Mouse (Mus musculus): ENCODE measurements around the gene Iqch. TPM values are rescaled to one million over a fixed set of nuclear protein-coding genes. Genes with fewer than 3 reads are reported as not detected.

Gene Iqch
- polyA plus RNA-seq, 1 experiment, result 0.11 TPM

DNA sequence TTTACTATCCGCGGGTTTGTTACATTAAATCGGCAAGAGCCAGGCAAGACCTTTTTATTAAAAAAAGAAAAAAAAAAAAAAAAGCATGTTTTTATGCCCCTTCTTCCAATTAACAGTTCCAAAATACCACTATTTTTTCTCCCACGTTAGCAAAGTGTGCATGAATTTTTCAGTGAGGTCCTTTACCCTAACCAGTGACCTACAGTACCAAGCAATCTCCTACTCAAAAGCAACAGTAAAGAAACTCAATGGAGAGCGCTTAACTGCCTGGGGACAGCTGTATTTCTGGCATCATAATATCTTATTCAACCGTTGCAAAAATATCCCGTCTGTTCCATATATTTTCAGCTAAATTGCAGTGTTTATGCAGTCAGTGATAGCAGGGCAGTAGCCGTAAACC, 224.1 kb downstream of the Iqch start:
- no peak for TF ChIP-seq CTCF (IDR thresholded peaks at IDR 0.05; ENCODE audit: insufficient read depth, low read length)
- TF ChIP-seq POLR2A (IDR thresholded peaks at IDR 0.05; ENCODE audit: borderline replicate concordance, extremely low read depth, low read depth, low read length), result no peak
- Histone ChIP-seq H3K4me1 (ENCODE audit: control insufficient read depth, insufficient read depth, low read length) (peaks cover 3% of the 10 kb centered on the region; the same call in 1 of the 2 replicates), H3K4me3 (replicated peaks; ENCODE audit: extremely low read depth, low read depth, low read length) (peak overlapping the region; percentile 94)
- DNase-seq, result no peak
- WGBS, result 15% methylated on average over 8 of the region's 8 CpGs

- TF ChIP-seq CTCF (IDR thresholded peaks at IDR 0.05; ENCODE audit: insufficient read depth, low read length), result no peak
- TF ChIP-seq POLR2A (IDR thresholded peaks at IDR 0.05; ENCODE audit: borderline replicate concordance, extremely low read depth, low read depth, low read length), result peak; percentile 30; the same call in 1 of the 2 replicates
Measured at GRCm38 (mm10) chr9:63377270-63378142, 224.8 kb downstream of the Iqch start, which contains the start of gene Map2k5. Map2k5 (minus strand) TSS chr9:63377902.

GRCm38 (mm10) chr9:63373315-63373714, 229.0 kb downstream of the Iqch start:
- DNase-seq, result no peak
- whole genome bisulfite sequencing, result 65% methylated on average over 2 of the region's 2 CpGs
- Histone ChIP-seq H3K4me1 (ENCODE audit: control insufficient read depth, insufficient read depth, low read length) (peaks cover 1% of the 10 kb centered on the region; the same call in 1 of the 2 replicates), H3K4me3 (replicated peaks; ENCODE audit: extremely low read depth, low read depth, low read length) (no peak overlapping the region)
- TF ChIP-seq POLR2A (IDR thresholded peaks at IDR 0.05; ENCODE audit: borderline replicate concordance, extremely low read depth, low read depth, low read length) (no peak), CTCF (IDR thresholded peaks at IDR 0.05; ENCODE audit: insufficient read depth, low read length) (no peak)

More at GRCm38 (mm10) chr9:63377270-63378142, 224.8 kb downstream of the Iqch start, which contains the start of gene Map2k5:
- DNase-seq, result peak; percentile 90
- under 1% methylated on average over 58 of the region's 58 CpGs for WGBS
- peak within 1 kb of the TSS; percentile 94 for H3K4me3 ChIP-seq (replicated peaks; ENCODE audit: extremely low read depth, low read depth, low read length)
- H3K4me1 ChIP-seq (ENCODE audit: control insufficient read depth, insufficient read depth, low read length), result peaks cover 3% of the 10 kb centered on the region; the same call in 1 of the 2 replicates

DNA sequence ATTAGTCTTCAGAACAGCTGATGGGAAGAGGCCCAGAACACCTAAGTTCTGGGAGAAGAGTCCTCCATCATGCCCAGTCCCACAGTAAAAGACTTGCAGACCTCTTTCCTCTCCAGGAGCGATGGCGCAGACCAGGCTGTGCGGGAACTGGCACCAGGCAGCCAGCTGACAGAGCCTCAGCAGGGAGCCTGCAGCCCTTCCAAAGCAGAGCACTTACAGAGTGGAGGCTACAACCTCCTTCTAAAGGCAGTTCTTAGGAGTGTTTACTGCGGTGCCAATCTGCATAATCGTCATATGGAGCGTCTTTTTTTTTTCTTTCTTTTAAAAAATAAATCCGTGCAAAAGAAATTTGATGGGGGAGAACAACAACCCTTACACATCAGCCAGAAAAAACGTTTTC, 229.8 kb downstream of the Iqch start:
- H3K4me3 ChIP-seq (replicated peaks; ENCODE audit: extremely low read depth, low read depth, low read length), result no peak overlapping the region
- DNase-seq, result no peak
- TF ChIP-seq POLR2A (IDR thresholded peaks at IDR 0.05; ENCODE audit: borderline replicate concordance, extremely low read depth, low read depth, low read length) (no peak), CTCF (IDR thresholded peaks at IDR 0.05; ENCODE audit: insufficient read depth, low read length) (no peak)
- H3K4me1 ChIP-seq (ENCODE audit: control insufficient read depth, insufficient read depth, low read length), result no peaks in the 10 kb centered on the region
- WGBS, result 83% methylated on average over 8 of the region's 8 CpGs

Other genes with a start within 250 kb of the Iqch start
- gene Map2k5, start 224.6 kb downstream of the Iqch start, polyA plus RNA-seq (2012; rRNA removed), result 38.0 and 45.8 TPM in 2 replicates
- 36.0 and 58.5 TPM in 2 replicates for gene 2300009A05Rik, start 203.2 kb downstream of the Iqch start, polyA plus RNA-seq (2012; rRNA removed)
- gene Aagab, start 167 bp upstream of the Iqch start, polyA plus RNA-seq (2012; rRNA removed), result 9.5 and 10.9 TPM in 2 replicates
- 34.6 and 41.0 TPM in 2 replicates for gene Smad3, start 155.5 kb upstream of the Iqch start, polyA plus RNA-seq (2012; rRNA removed)

Measured in lung, adult 2 months (tissue).